Mouse (Mus musculus) adrenal gland, postnatal 10 days (tissue): ENCODE results near the gene Gm14137. TPM values are rescaled to one million over a fixed set of nuclear protein-coding genes. Genes with fewer than 3 reads are reported as not detected.

Experiments
- DNase-seq: peaks from one replicate; pipeline ENCODE4 v3.0.0; 2021; ENCODE audit warnings: mixed read lengths
- total RNA-seq, 2 experiments: library from RNA; stranded (reverse); gene quantifications; 2 replicates each; pipeline ENCODE4 v1.2.3; 2021

Gene Gm14137
- total RNA-seq, 2 experiments from 2014 or later: 0.15 to 0.24 TPM

- DNase-seq: peak; percentile 86
Observed at GRCm38 (mm10) chr2:119172862-119173576, 1.3 kb upstream of the Gm14137 start.

GRCm38 (mm10) chr2:119174866-119175265 is 557 bp downstream of the Gm14137 start:
- no peak for DNase-seq

GRCm38 (mm10) chr2:119175614-119176013 is 1.3 kb downstream of the Gm14137 start:
- no peak for DNase-seq

- no peak for DNase-seq
Observed at GRCm38 (mm10) chr2:119176761-119177160, 2.5 kb downstream of the Gm14137 start.

- DNase-seq: no peak
Observed at GRCm38 (mm10) chr2:119177384-119177939, 3.2 kb downstream of the Gm14137 start.

- DNase-seq: no peak
Observed at GRCm38 (mm10) chr2:119182914-119183313, 8.6 kb downstream of the Gm14137 start.

GRCm38 (mm10) chr2:119189029-119189710 is 14.9 kb downstream of the Gm14137 start:
- DNase-seq: peak; percentile 93

- DNase-seq: no peak
Observed at GRCm38 (mm10) chr2:119190969-119191368, 16.7 kb downstream of the Gm14137 start.

GRCm38 (mm10) chr2:119194140-119194539 is 19.8 kb downstream of the Gm14137 start:
- no peak for DNase-seq

GRCm38 (mm10) chr2:119196316-119197108 is 22.2 kb downstream of the Gm14137 start:
- DNase-seq: no peak

GRCm38 (mm10) chr2:119197493-119197892 is 23.2 kb downstream of the Gm14137 start:
- DNase-seq: no peak

- DNase-seq: no peak
Observed at GRCm38 (mm10) chr2:119198049-119198448, 23.7 kb downstream of the Gm14137 start.

GRCm38 (mm10) chr2:119198934-119199333 is 24.6 kb downstream of the Gm14137 start:
- no peak for DNase-seq

GRCm38 (mm10) chr2:119202914-119203453 is 28.7 kb downstream of the Gm14137 start:
- DNase-seq: peak; percentile 60

- no peak for DNase-seq
Observed at GRCm38 (mm10) chr2:119203871-119204460, 29.7 kb downstream of the Gm14137 start.

GRCm38 (mm10) chr2:119207961-119208343 is 33.6 kb downstream of the Gm14137 start:
- no peak for DNase-seq

GRCm38 (mm10) chr2:119208344-119209175 is 34.3 kb downstream of the Gm14137 start, which contains the start of the genes Zfyve19 and Dnajc17:
Zfyve19 (plus strand) TSS chr2:119208617.
Dnajc17 (minus strand) TSS chr2:119208795.
- peak; percentile 95 for DNase-seq

- no peak for DNase-seq
Observed at GRCm38 (mm10) chr2:119209176-119209507, 34.8 kb downstream of the Gm14137 start.
